Mouse (Mus musculus) liver, adult 2 months (tissue): ENCODE measurements around the gene Clec2i. TPM values are rescaled to one million over a fixed set of nuclear protein-coding genes. Genes with fewer than 3 reads are reported as not detected.

Experiments
- DNase-seq: peaks from one replicate; pipeline ENCODE4 v3.0.0-alpha.2; 2011; ENCODE audit warnings: low read depth, low spot score; ENCODE audit errors: extremely low read depth
- H3K27ac ChIP-seq: fragments of 200-500 bp; replicated peaks from 2 replicates; pipeline ENCODE4 v1.5.1; 2012; ENCODE audit warnings: low read depth, mild to moderate bottlenecking, control low read depth, inconsistent platforms, low read length; ENCODE audit not compliant: insufficient read depth
- H3K27me3 ChIP-seq: fragments of 200-500 bp; 2 replicates; pipeline ENCODE4 v1.6.1; 2012; ENCODE audit warnings: mild to moderate bottlenecking, moderate library complexity, low read length, inconsistent platforms; ENCODE audit not compliant: control insufficient read depth, insufficient read depth
- H3K36me3 ChIP-seq: fragments of 200-500 bp; 2 replicates; pipeline ENCODE4 v1.6.1; 2012; ENCODE audit warnings: low read length, inconsistent platforms; ENCODE audit not compliant: control insufficient read depth, insufficient read depth
- H3K4me1 ChIP-seq: fragments of 200-500 bp; 2 replicates; pipeline ENCODE4 v1.6.1; 2011; ENCODE audit warnings: low read length; ENCODE audit not compliant: control insufficient read depth, insufficient read depth
- H3K4me3 ChIP-seq: fragments of 200-500 bp; 2 replicates; pipeline ENCODE4 v1.5.1; 2011; ENCODE audit warnings: low read depth, mild to moderate bottlenecking, control low read depth, low read length, moderate library complexity; ENCODE audit not compliant: insufficient read depth
- H3K79me2 ChIP-seq: fragments of 200-500 bp; 2 replicates; pipeline ENCODE4 v1.6.1; 2012; ENCODE audit warnings: inconsistent platforms, mild to moderate bottlenecking, low read length, moderate library complexity; ENCODE audit not compliant: control insufficient read depth, insufficient read depth
- H3K9ac ChIP-seq: fragments of 200-500 bp; 2 replicates; pipeline ENCODE4 v1.6.1; 2012; ENCODE audit warnings: low read depth, mild to moderate bottlenecking, control low read depth, inconsistent platforms, low read length
- CTCF ChIP-seq: fragments of 200-500 bp; IDR thresholded peaks from 2 replicates; pipeline ENCODE4 v1.5.1; 2011; ENCODE audit warnings: low read depth, low read length, control low read depth
- POLR2A ChIP-seq: fragments of 200-500 bp; IDR thresholded peaks from 2 replicates; pipeline ENCODE4 v1.6.1; 2011; ENCODE audit warnings: low read length, control low read depth; ENCODE audit not compliant: insufficient read depth; ENCODE audit errors: extremely low read depth
- WGBS: fragments of 180-500 bp; shearing (Covaris S2); methylation state at CpG from one replicate; pipeline ENCODE4 v1.1.7; 2018; 5-methylcytosine and 5-hydroxymethylcytosine counted together
- polyA plus RNA-seq: library from polyadenylated mRNA; depleted of rRNA; stranded (reverse); fragments of >200 nt; gene quantifications from 2 replicates; pipeline ENCODE4 v1.2.3, GENCODE M21; 2012; rRNA removed
- total RNA-seq: library from RNA; depleted of rRNA; stranded (reverse); fragments of >200 nt; gene quantifications from 2 replicates; pipeline ENCODE4 v1.2.3, GENCODE M21; 2014; rRNA removed

Clec2i gene
- total and polyA plus RNA-seq, 2 experiments = 0.07 to 0.65 TPM

DNA sequence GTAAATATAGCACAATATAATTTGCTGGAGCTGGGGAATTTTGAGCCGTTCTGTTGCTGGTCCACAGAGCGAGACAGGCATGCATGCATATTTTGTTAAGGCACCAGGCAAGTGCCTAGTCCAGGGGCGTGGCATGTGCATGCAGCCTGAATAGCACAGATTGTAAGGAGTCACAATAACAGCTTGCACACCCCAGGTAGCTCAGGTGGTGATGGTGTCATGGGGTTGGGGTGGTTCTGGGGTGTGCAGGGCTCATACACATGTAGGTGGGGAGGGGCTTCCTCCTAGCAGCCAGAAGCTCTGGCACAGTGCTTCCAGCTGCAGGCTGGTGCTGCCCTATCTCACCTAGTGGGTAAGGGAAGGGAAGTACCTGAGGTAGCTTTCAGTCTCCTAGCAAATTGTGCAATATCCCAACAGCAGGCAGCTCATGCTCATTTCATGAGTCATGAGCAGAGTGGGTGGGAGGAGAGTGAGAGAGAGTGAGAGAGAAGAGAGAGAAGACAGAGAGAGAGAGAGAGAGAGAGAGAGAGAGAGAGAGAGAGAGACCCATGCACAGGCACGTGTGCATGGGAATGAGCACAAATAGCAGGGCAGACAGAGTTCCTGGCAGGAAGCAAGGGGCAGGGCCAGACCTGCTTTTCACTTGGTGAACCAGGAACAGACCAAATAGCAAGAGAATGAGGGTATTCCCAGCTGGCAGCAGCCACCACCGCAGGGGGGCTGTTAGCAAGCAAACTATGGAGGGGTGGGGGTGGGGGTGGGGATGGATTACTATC, 54.4 kb downstream of the Clec2i start:
- Histone ChIP-seq H3K27me3 (no peaks in the 10 kb centered on the region), H3K4me1 (no peaks in the 10 kb centered on the region), H3K4me3 (no peak overlapping the region), H3K36me3 (no peaks in the 10 kb centered on the region), H3K9ac (no peak overlapping the region), H3K27ac (no peak overlapping the region), H3K79me2 (no peaks in the 10 kb centered on the region)
- TF ChIP-seq POLR2A (no peak), CTCF (no peak)
- 81% methylated on average over 5 of the region's 5 CpGs for WGBS
- DNase-seq = no peak

- Histone ChIP-seq H3K4me1 (no peaks in the 10 kb centered on the region), H3K79me2 (no peaks in the 10 kb centered on the region), H3K27ac (no peak overlapping the region), H3K36me3 (no peaks in the 10 kb centered on the region), H3K4me3 (no peak overlapping the region), H3K9ac (no peak overlapping the region), H3K27me3 (no peaks in the 10 kb centered on the region)
- no peak for TF ChIP-seq CTCF
- no peak for TF ChIP-seq POLR2A
- 78% methylated on average over 3 of the region's 3 CpGs for WGBS
- DNase-seq = no peak
Measured at GRCm38 (mm10) chr6:128945564-128945963, 58.2 kb downstream of the Clec2i start.

Other genes with a start within 250 kb of the Clec2i start
- 9.0 and 25.9 TPM in 2 replicates for gene Clec2h, start 225.2 kb upstream of the Clec2i start, total RNA-seq
- gene Clec2h, start 225.2 kb upstream of the Clec2i start, polyA plus RNA-seq = 0.22 and 0.62 TPM in 2 replicates
- not detected in 2 replicates for gene Klrb1, start 164.5 kb upstream of the Clec2i start, total RNA-seq
- not detected in 2 replicates for gene Klrb1, start 164.5 kb upstream of the Clec2i start, polyA plus RNA-seq
- gene Klrb1c, start 98.4 kb upstream of the Clec2i start, total RNA-seq = 0.74 and 1.1 TPM in 2 replicates
- gene Klrb1c, start 98.4 kb upstream of the Clec2i start, polyA plus RNA-seq = 0.13 and 0.17 TPM in 2 replicates
- 0.37 TPM in 1 of 2 replicates, not detected in the other for gene Gm44511, start 61.3 kb upstream of the Clec2i start, total RNA-seq
- gene Gm44511, start 61.3 kb upstream of the Clec2i start, polyA plus RNA-seq = not detected in 2 replicates
- 0.07 and 0.09 TPM in 2 replicates for gene Klrb1b, start 61.3 kb upstream of the Clec2i start, total RNA-seq
- gene Klrb1b, start 61.3 kb upstream of the Clec2i start, polyA plus RNA-seq = not detected in 2 replicates
- 1.1 and 3.3 TPM in 2 replicates for gene BC035044, start 3.5 kb downstream of the Clec2i start, total RNA-seq
- 0.15 and 0.31 TPM in 2 replicates for gene BC035044, start 3.5 kb downstream of the Clec2i start, polyA plus RNA-seq
- gene Clec2g, start 46.8 kb downstream of the Clec2i start, total RNA-seq = 0.20 TPM in 1 of 2 replicates, not detected in the other
- gene Clec2g, start 46.8 kb downstream of the Clec2i start, polyA plus RNA-seq = not detected in 2 replicates
- not detected in 2 replicates for gene Klrb1f, start 158.3 kb downstream of the Clec2i start, total RNA-seq
- not detected in 2 replicates for gene Klrb1f, start 158.3 kb downstream of the Clec2i start, polyA plus RNA-seq
- not detected in 2 replicates for gene Clec2e, start 213.3 kb downstream of the Clec2i start, total RNA-seq
- gene Clec2e, start 213.3 kb downstream of the Clec2i start, polyA plus RNA-seq = 0.06 TPM in 1 of 2 replicates, not detected in the other